Mouse (Mus musculus) ZHBTc4 (cell line): ENCODE measurements at regions not wholly inside any gene's neighbourhood (a gene's known extent, or its start where the extent isn't known, plus 50 kb on each side); places are given as distances from the start of the nearest gene placed in this dataset.

Experiments used
- DNase-seq: peaks from one replicate; pipeline ENCODE4 v3.0.0-alpha.2; 2011; ENCODE audit warnings: low read depth, low spot score

- no peak for DNase-seq
Observed at GRCm38 (mm10) chr11:32911791-32912190, 87.4 kb upstream of the Smim23 start.

GRCm38 (mm10) chr11:32908723-32909411, 84.5 kb upstream of the Smim23 start:
- no peak for DNase-seq

GRCm38 (mm10) chr11:32907520-32908233, 83.3 kb upstream of the Smim23 start:
- peak; percentile 45 for DNase-seq

- no peak for DNase-seq
Observed at GRCm38 (mm10) chr11:32903970-32904369, 79.6 kb upstream of the Smim23 start.

GRCm38 (mm10) chr11:32903389-32903788, 79.0 kb upstream of the Smim23 start:
- no peak for DNase-seq

- DNase-seq: no peak
Observed at GRCm38 (mm10) chr11:32902923-32903322, 78.5 kb upstream of the Smim23 start.

GRCm38 (mm10) chr11:32900437-32900836, 76.0 kb upstream of the Smim23 start:
- DNase-seq: no peak

- no peak for DNase-seq
Observed at GRCm38 (mm10) chr11:32899604-32900216, 75.3 kb upstream of the Smim23 start.

- DNase-seq: no peak
Observed at GRCm38 (mm10) chr11:32895400-32895799, 71.0 kb upstream of the Smim23 start.

GRCm38 (mm10) chr11:32893146-32893903, 68.9 kb upstream of the Smim23 start:
- no peak for DNase-seq

- DNase-seq: no peak
Observed at GRCm38 (mm10) chr11:32892496-32892895, 68.1 kb upstream of the Smim23 start.

GRCm38 (mm10) chr11:32889248-32889647, 64.8 kb upstream of the Smim23 start:
- DNase-seq: peak; percentile 62

- DNase-seq: no peak
Observed at GRCm38 (mm10) chr11:32884744-32885143, 60.3 kb upstream of the Smim23 start.

GRCm38 (mm10) chr11:32883062-32883852, 58.9 kb upstream of the Smim23 start:
- DNase-seq: no peak

- peak; percentile 42 for DNase-seq
Observed at GRCm38 (mm10) chr11:32878967-32879366, 54.6 kb upstream of the Smim23 start.
